9 mouse cellular contexts compared by ENCODE assay signal in the genomic region with DNA sequence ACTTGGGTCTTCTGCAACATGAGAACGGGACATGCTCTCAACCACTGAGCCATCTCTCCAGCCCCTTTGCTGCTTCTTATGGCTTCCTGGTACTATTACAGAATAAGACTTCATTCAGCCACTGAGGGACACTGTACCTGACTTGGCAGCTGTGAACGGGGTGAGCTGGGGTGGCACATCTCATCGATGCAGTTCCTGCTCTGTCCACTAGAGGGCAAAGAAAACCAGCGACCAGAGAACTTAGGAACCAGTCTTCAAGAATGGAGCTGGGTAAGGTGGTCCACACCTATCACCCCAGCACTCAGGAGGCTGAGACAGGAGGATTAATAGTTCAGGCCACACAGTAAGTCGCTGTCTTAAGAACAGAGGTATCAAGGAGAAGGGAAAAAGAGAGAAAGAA. TPM values are rescaled to one million over a fixed set of nuclear protein-coding genes. Genes with fewer than 3 reads are reported as not detected.
DNase-seq lines count a peak whose midpoint lies in the region; ATAC-seq and TF ChIP-seq lines count a peak whose summit lies in the region.
"Had no signal": no experiment of that assay in that cellular context is flagged by ENCODE, and none has a peak within 500 bp of the region (broad histone marks: within the 10 kb centered on the region; RNA-seq: fewer than 3 reads in every experiment).

No protein-coding gene starts in this region.

- WGBS in forebrain, postnatal 0 days: 9% methylated on average over 5 of the region's 5 CpGs
- 13% methylated on average over 5 of the region's 5 CpGs for WGBS in forebrain, embryonic 13.5 days
- WGBS in lung, adult 2 months: 13% methylated on average over 5 of the region's 5 CpGs

- peaks cover 11% of the 10 kb centered on the region for H3K4me1 ChIP-seq in forebrain, postnatal 0 days (ENCODE audit: insufficient read depth)
- peaks cover 12% of the 10 kb centered on the region for H3K4me1 ChIP-seq in forebrain, embryonic 13.5 days
- no peaks in the 10 kb centered on the region for H3K4me1 ChIP-seq in bone marrow macrophage, adult 2 months (ENCODE audit: control insufficient read depth, insufficient read depth, low read length)
- no peaks in the 10 kb centered on the region for H3K4me1 ChIP-seq in lung, adult 2 months (ENCODE audit: control insufficient read depth, insufficient read depth, low read length)

- H3K27ac ChIP-seq in forebrain, postnatal 0 days (ENCODE audit: low read depth, low read length): no peak overlapping the region
- no peak overlapping the region for H3K27ac ChIP-seq in forebrain, embryonic 13.5 days
- no peak overlapping the region for H3K27ac ChIP-seq in bone marrow macrophage, adult 2 months (ENCODE audit: insufficient read depth, low read depth, low read length)
- H3K27ac ChIP-seq: liver, embryonic 15.5 days had no signal

- H3K9ac ChIP-seq in forebrain, postnatal 0 days: no peak overlapping the region
- no peak overlapping the region for H3K9ac ChIP-seq in forebrain, embryonic 13.5 days
- H3K9ac ChIP-seq: liver, embryonic 15.5 days had no signal

- peak; percentile 89 for TF ChIP-seq CTCF in forebrain, postnatal 0 days (IDR thresholded peaks at IDR 0.05; ENCODE audit: low read depth)
- peak; percentile 51; the same call in 1 of the 2 replicates for TF ChIP-seq CTCF in bone marrow macrophage, adult 2 months (IDR thresholded peaks at IDR 0.05; ENCODE audit: low read depth, low read length)
- peak; percentile 91 for TF ChIP-seq CTCF in lung, adult 2 months (IDR thresholded peaks at IDR 0.05; ENCODE audit: insufficient read depth, low read length)

- no peak for TF ChIP-seq POLR2A in bone marrow macrophage, adult 2 months (IDR thresholded peaks at IDR 0.05; ENCODE audit: borderline replicate concordance, low read depth, low read length)
- TF ChIP-seq POLR2A in lung, adult 2 months (IDR thresholded peaks at IDR 0.05; ENCODE audit: borderline replicate concordance, extremely low read depth, low read depth, low read length): no peak

- H3K4me2 ChIP-seq in forebrain, postnatal 0 days (ENCODE audit: low read depth): no peak overlapping the region
- H3K4me2 ChIP-seq in forebrain, embryonic 13.5 days: no peak overlapping the region
- H3K4me2 ChIP-seq: liver, embryonic 15.5 days had no signal

- peak; percentile 73 for DNase-seq in forebrain, postnatal 0 days
- peak; percentile 34 for DNase-seq in ovary, postnatal 36 days (ENCODE audit: low spot score)
- no peak for DNase-seq in ovary, adult 18-20 months (ENCODE audit: low spot score)
- peak; percentile 66 for DNase-seq in gastrocnemius, postnatal 10 days
- peak; percentile 54 for DNase-seq in lung, adult 2 months
- peak; percentile 66 to 82 for DNase-seq in spleen, postnatal 10 days (ENCODE audit: low spot score in 2 of 2)

- H3K36me3 ChIP-seq in forebrain, postnatal 0 days (ENCODE audit: insufficient read depth): no peaks in the 10 kb centered on the region
- H3K36me3 ChIP-seq in forebrain, embryonic 13.5 days (ENCODE audit: poor library complexity, severe bottlenecking): no peaks in the 10 kb centered on the region
- H3K36me3 ChIP-seq: liver, embryonic 15.5 days had no signal

- no peak overlapping the region for H3K4me3 ChIP-seq in forebrain, postnatal 0 days (ENCODE audit: low read depth, low read length)
- no peak overlapping the region for H3K4me3 ChIP-seq in forebrain, embryonic 13.5 days
- no peak overlapping the region for H3K4me3 ChIP-seq in bone marrow macrophage, adult 2 months (ENCODE audit: insufficient read depth, low read length)
- no peak overlapping the region for H3K4me3 ChIP-seq in lung, adult 2 months (replicated peaks; ENCODE audit: extremely low read depth, low read depth, low read length)
- H3K4me3 ChIP-seq: liver, embryonic 15.5 days had no signal

- no peaks in the 10 kb centered on the region for H3K9me3 ChIP-seq in forebrain, postnatal 0 days (ENCODE audit: low read length)
- H3K9me3 ChIP-seq in forebrain, embryonic 13.5 days (replicated peaks): no peaks in the 10 kb centered on the region
- H3K9me3 ChIP-seq: liver, embryonic 15.5 days had no signal

- H3K27me3 ChIP-seq in forebrain, postnatal 0 days (ENCODE audit: insufficient read depth, low read length): no peaks in the 10 kb centered on the region
- H3K27me3 ChIP-seq in forebrain, embryonic 13.5 days: no peaks in the 10 kb centered on the region

- ATAC-seq in forebrain, postnatal 0 days: no peak
- ATAC-seq in forebrain, embryonic 13.5 days: no peak

RNA-seq across cellular contexts. Expression of a gene that starts 6.9 kb away (rescaled TPM):
- total RNA-seq in forebrain, postnatal 0 days (2014; rRNA removed): 2.6 and 5.3 TPM in 2 replicates
- polyA plus RNA-seq in forebrain, postnatal 0 days (2015; fragmentation: Nextera tagmentation; extraction: Ambion mirVana): 9.6 and 10.7 TPM in 2 replicates
- polyA plus RNA-seq in forebrain, embryonic 13.5 days (2015; fragmentation: Nextera tagmentation; extraction: Ambion mirVana): 66.9 and 79.8 TPM in 2 replicates
- 16.7 and 23.1 TPM in 2 replicates for polyA plus RNA-seq in bone marrow macrophage, adult 2 months (2012; ENCODE audit: insufficient read depth, insufficient read length, missing spikeins)
- total RNA-seq in gastrocnemius, postnatal 10 days (2021): 1 to 10 TPM; 8.6 to 9.1 TPM
- 4.4 and 4.5 TPM in 2 replicates for polyA plus RNA-seq in lung, adult 2 months (2012; rRNA removed)

RNA-seq across cellular contexts. Expression of a gene that starts 51.5 kb away (rescaled TPM):
- total RNA-seq in forebrain, postnatal 0 days (2014; rRNA removed): 18.5 and 25.9 TPM in 2 replicates
- 21.7 and 22.7 TPM in 2 replicates for polyA plus RNA-seq in forebrain, postnatal 0 days (2015; fragmentation: Nextera tagmentation; extraction: Ambion mirVana)
- polyA plus RNA-seq in forebrain, embryonic 13.5 days (2015; fragmentation: Nextera tagmentation; extraction: Ambion mirVana): 3.7 and 4.5 TPM in 2 replicates
- 1.1 and 1.6 TPM in 2 replicates for polyA plus RNA-seq in bone marrow macrophage, adult 2 months (2012; ENCODE audit: insufficient read depth, insufficient read length, missing spikeins)
- total RNA-seq in gastrocnemius, postnatal 10 days (2021): 1 to 10 TPM in 1 of 2 experiments, under 1 TPM in 1; 0.65 to 1.3 TPM
- 2.4 and 6.2 TPM in 2 replicates for polyA plus RNA-seq in lung, adult 2 months (2012; rRNA removed)
